Mouse (Mus musculus) gastrocnemius, adult 2 months (tissue): ENCODE measurements at regions not wholly inside any gene's neighbourhood (a gene's known extent, or its start where the extent isn't known, plus 50 kb on each side); places are given as distances from the start of the nearest gene placed in this dataset.
A peak's percentile ranks its signal among the peaks of the same experiment; 100 is the strongest.

ENCODE experiments used
- DNase-seq: peaks from one replicate; pipeline ENCODE4 v3.0.0; 2022
- H3K27ac ChIP-seq: fragments of 200-600 bp; 2 replicates; pipeline ENCODE4 v1.8.1; 2022; ENCODE audit warnings: mild to moderate bottlenecking
- H3K4me3 ChIP-seq: fragments of 200-600 bp; 2 replicates; pipeline ENCODE4 v1.8.1; 2022; ENCODE audit warnings: mild to moderate bottlenecking, moderate library complexity
- CTCF ChIP-seq: fragments of 200-600 bp; IDR thresholded peaks from 2 replicates; pipeline ENCODE4 v1.8.1; 2022; ENCODE audit warnings: antibody characterized with exemption, mild to moderate bottlenecking, moderate library complexity
- intact Hi-C: fragments of 180-260 bp; cut with DNase I; formaldehyde crosslinking; loops from one replicate; pipeline ENCODE4 v1.15.1; 2025

- Histone ChIP-seq H3K27ac (no peak overlapping the region), H3K4me3 (no peak overlapping the region)
- no peak for DNase-seq
- TF ChIP-seq CTCF, result no peak
- intact Hi-C loops, result no loop called here
Observed at GRCm38 (mm10) chr3:134466611-134467010, 230.3 kb downstream of the Cxxc4 start.

GRCm38 (mm10) chr3:134487280-134487679 is 251.0 kb downstream of the Cxxc4 start:
- Histone ChIP-seq H3K4me3 (no peak overlapping the region), H3K27ac (no peak overlapping the region)
- DNase-seq, result no peak
- TF ChIP-seq CTCF, result no peak
- intact Hi-C loops, result no loop called here

GRCm38 (mm10) chr3:134489966-134490543 is 253.8 kb downstream of the Cxxc4 start:
- intact Hi-C loops, result no loop called here
- DNase-seq, result no peak
- TF ChIP-seq CTCF, result no peak
- no peak overlapping the region for H3K4me3 ChIP-seq
- H3K27ac ChIP-seq, result no peak overlapping the region

- Histone ChIP-seq H3K27ac (no peak overlapping the region), H3K4me3 (no peak overlapping the region)
- DNase-seq, result no peak
- TF ChIP-seq CTCF, result no peak
- intact Hi-C loops, result no loop called here
Observed at GRCm38 (mm10) chr3:134509702-134510101, 273.4 kb downstream of the Cxxc4 start.

- TF ChIP-seq CTCF, result no peak
- Histone ChIP-seq H3K4me3 (no peak overlapping the region), H3K27ac (no peak overlapping the region)
- no peak for DNase-seq
- intact Hi-C loops, result no loop called here
Observed at GRCm38 (mm10) chr3:134525795-134526194, 289.5 kb downstream of the Cxxc4 start.

GRCm38 (mm10) chr3:134560144-134560543 is 268.7 kb upstream of the Tacr3 start:
- Histone ChIP-seq H3K4me3 (no peak overlapping the region), H3K27ac (no peak overlapping the region)
- DNase-seq, result no peak
- no peak for TF ChIP-seq CTCF
- intact Hi-C loops, result no loop called here

- no peak for DNase-seq
- no peak overlapping the region for H3K4me3 ChIP-seq
- no peak overlapping the region for H3K27ac ChIP-seq
- no peak for TF ChIP-seq CTCF
- intact Hi-C loops, result no loop called here
Observed at GRCm38 (mm10) chr3:134578759-134579158, 250.0 kb upstream of the Tacr3 start.

GRCm38 (mm10) chr3:134588630-134589029 is 240.2 kb upstream of the Tacr3 start:
- no peak overlapping the region for H3K4me3 ChIP-seq
- no peak for DNase-seq
- H3K27ac ChIP-seq, result no peak overlapping the region
- TF ChIP-seq CTCF, result no peak
- intact Hi-C loops, result no loop called here

GRCm38 (mm10) chr3:134602919-134603318 is 225.9 kb upstream of the Tacr3 start:
- intact Hi-C loops, result no loop called here
- TF ChIP-seq CTCF, result no peak
- H3K27ac ChIP-seq, result no peak overlapping the region
- no peak overlapping the region for H3K4me3 ChIP-seq
- no peak for DNase-seq

- DNase-seq, result no peak
- TF ChIP-seq CTCF, result no peak
- intact Hi-C loops, result no loop called here
Observed at GRCm38 (mm10) chr3:134605356-134605771, 223.4 kb upstream of the Tacr3 start.

GRCm38 (mm10) chr3:134610244-134610643 is 218.6 kb upstream of the Tacr3 start:
- intact Hi-C loops, result no loop called here
- TF ChIP-seq CTCF, result peak; percentile 21; the same call in 1 of the 2 replicates
- no peak for DNase-seq
- no peak overlapping the region for H3K27ac ChIP-seq
- H3K4me3 ChIP-seq, result no peak overlapping the region

More at GRCm38 (mm10) chr3:134605356-134605771, 223.4 kb upstream of the Tacr3 start:
- Histone ChIP-seq H3K4me3 (no peak overlapping the region), H3K27ac (no peak overlapping the region)

- no peak for DNase-seq
- TF ChIP-seq CTCF, result no peak
- Histone ChIP-seq H3K27ac (no peak overlapping the region), H3K4me3 (no peak overlapping the region)
- intact Hi-C loops, result no loop called here
Observed at GRCm38 (mm10) chr3:134611516-134612297, 217.1 kb upstream of the Tacr3 start.

- DNase-seq, result no peak
- TF ChIP-seq CTCF, result no peak
- Histone ChIP-seq H3K4me3 (no peak overlapping the region), H3K27ac (no peak overlapping the region)
- intact Hi-C loops, result no loop called here
Observed at GRCm38 (mm10) chr3:134612298-134612616, 216.6 kb upstream of the Tacr3 start.
